Mouse (Mus musculus): ENCODE results near the gene Brd3os. TPM values are rescaled to one million over a fixed set of nuclear protein-coding genes. Genes with fewer than 3 reads are reported as not detected.

The Brd3os gene
- total RNA-seq, 2 experiments from 2014 or later, result 0.90 to 1.1 TPM

GRCm38 (mm10) chr2:27469292-27469990, 27.3 kb downstream of the Brd3os start:
- DNase-seq, result no peak

- DNase-seq, result no peak
Measured at GRCm38 (mm10) chr2:27469991-27470355, 27.8 kb downstream of the Brd3os start.

- DNase-seq, result no peak
Measured at GRCm38 (mm10) chr2:27470535-27470934, 28.4 kb downstream of the Brd3os start.

DNA sequence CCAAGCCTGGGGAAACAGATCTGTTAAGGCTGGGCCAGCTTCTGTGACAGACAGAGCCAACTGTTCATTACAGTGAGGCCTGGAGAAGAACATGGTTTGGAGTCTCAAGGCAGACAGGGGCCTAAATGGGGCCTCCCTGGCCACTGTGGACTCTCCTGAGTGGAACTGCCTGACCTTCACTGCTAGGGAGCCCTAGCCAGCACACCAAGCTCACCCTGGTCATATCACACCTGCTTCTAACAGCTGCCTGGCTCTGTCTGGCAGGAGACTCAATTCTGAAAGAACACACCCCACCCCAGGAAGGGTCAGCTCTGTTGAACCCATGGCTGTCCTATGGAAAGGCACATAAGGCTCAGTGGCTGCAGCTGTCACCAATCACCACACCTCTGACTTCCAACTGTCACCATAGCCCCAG, 29.1 kb downstream of the Brd3os start:
- no peak for DNase-seq

DNA sequence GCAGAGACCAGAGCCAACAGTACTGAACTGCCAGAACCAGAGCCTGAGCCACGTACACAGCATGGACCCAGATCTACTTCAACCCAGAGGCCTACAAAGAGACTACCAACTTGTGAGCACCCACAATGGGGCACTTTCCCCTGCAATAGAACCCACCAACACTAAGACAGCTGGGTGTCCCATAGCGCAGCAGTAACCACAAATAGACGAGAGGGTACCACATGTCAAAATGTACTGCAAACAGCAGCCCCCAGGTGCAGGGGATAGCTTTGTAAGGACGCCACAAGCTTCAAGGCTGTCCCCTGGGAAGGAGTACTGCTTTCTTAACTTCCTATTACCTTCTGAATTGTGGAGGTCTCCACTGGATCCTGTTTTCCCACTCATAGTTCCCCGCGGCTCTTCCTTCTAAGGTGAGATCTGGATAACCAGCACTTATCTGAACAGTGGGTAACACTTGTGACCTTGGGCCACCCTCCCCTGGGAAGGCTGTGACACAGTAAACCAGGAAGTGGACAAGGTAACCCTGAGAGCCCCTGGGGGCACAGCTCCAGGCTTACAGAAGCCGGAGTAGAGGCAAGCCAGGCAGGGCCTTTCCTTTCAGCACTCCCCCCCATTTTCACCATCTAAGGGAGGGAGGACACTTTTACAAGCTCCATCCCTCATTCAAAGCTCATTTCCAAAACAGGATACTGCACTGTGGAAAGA, 31.1 kb downstream of the Brd3os start:
- DNase-seq, result no peak

DNA sequence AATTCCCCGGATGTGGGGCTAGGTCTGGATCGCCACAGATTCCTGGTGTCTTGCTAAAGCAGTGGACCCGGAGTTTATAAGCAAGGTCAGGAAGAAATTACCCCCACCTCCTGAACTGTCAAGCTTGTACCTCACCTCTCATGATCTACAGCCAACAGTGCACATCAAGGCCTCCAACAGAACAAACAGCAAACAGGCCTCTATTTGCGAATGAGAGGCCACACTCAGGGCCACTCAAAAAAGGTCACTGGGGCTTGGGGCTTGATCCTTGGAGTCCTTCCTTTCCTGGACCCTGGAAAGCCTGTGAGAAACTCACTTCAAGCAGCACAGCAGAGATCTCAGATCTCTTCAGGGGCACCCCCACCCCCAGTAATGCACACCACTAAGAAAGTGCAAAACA, 31.8 kb downstream of the Brd3os start:
- DNase-seq, result no peak

DNA sequence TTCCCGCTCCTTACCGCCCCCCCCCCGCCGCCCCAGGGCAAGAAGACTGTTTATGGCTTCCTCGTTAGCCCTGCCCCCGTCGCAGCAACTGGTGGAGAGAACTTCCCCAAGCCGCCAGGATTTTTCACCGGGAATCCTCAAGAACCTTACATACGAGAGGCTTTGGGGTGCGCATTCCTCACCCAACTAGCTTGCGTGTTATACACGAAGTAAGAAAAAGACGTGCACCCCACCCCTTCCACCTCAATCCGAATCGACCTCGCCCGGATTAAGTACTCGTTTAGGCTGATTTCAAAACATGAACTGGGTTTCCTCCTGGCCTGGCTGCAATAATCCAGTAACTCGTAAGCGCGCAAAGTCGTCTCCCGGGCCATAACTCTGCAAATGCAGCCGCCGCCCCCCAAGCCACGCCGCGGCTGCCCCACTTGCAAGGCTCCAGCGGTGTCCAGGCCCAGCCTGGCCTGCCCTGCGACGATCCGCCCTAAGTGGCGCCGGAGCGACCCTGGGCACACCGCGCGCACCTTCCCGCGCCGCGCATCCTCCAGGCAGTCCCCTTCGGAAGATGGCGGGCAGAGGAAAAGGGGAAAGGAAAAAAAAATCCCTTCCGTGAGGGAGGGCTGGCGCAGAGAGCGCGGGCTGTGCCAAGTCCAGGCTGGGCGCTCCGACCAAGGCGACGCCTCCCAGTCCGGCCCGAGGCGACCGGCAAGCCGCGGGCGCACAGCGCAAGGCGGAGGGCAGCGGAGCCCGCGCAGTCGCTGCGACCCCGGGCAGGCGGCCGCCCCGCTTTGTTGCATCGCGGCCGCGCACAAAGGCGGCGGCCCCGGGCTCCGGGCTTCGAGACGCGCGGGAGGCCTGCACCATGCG, 32.7 kb downstream of the Brd3os start:
- peak; percentile 62 for DNase-seq

- DNase-seq, result peak; percentile 93
Measured at GRCm38 (mm10) chr2:27475495-27476302, 33.6 kb downstream of the Brd3os start.

- DNase-seq, result peak; percentile 42
Measured at GRCm38 (mm10) chr2:27476303-27477192, 34.4 kb downstream of the Brd3os start.

DNA sequence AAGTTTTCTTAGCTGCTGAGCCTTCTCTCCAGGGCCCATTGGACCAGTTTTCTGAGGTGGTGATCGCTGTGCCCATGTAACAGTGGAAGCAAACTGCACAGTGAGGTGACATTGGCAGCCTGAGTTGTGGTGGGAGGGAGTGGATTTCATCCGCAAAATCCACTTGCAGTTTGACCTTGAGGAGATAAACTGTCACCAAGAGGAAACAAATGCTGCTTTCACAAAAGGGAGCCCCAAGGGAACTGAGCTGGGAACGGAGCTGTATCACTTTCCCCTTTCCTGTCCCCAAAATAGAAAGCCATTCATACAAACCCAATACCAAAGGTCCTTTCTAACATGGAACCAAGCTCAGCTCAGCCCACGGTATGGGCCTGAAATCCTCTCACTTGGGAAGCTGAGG, 37.7 kb downstream of the Brd3os start:
- no peak for DNase-seq

DNA sequence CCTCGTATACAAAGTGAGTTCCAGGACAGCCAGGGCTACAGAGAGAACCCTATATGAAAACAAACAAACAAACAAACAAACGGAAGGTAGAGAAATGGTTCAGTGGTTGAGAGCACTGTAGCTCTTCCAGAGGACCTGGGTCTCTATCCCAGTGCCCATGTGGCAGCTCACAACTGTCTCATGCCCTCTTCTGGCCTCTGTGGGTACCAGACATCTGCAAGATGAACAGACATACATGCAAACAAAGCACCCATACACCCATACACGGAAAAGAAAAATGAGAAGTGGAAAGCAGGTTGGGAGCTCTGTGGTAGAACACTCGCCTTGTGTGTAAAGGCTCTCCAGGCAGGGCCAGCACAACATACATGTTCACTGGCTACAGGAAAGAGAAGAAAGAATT, 38.2 kb downstream of the Brd3os start:
- no peak for DNase-seq

GRCm38 (mm10) chr2:27482265-27482861, 40.2 kb downstream of the Brd3os start:
- DNase-seq, result no peak

DNA sequence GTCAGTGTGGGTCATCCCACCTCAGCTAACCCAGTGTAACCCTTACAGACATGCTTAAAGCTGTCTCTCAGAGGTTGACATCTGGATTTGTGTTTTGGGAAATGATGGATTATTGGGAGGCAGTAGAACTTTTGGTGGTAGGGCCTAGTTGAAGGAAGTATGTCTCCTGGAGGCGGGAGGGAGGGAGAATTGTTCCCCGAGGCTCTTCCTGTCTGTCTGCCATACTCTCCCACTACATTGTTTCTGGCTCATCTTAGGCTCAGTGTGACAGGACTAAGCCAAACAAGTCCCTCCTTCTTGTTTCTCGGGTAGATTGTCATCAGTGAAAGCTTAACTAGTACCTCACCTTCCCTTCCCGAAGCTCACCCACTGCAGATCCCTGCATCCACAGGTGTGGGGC, 44.6 kb downstream of the Brd3os start:
- DNase-seq, result no peak

DNA sequence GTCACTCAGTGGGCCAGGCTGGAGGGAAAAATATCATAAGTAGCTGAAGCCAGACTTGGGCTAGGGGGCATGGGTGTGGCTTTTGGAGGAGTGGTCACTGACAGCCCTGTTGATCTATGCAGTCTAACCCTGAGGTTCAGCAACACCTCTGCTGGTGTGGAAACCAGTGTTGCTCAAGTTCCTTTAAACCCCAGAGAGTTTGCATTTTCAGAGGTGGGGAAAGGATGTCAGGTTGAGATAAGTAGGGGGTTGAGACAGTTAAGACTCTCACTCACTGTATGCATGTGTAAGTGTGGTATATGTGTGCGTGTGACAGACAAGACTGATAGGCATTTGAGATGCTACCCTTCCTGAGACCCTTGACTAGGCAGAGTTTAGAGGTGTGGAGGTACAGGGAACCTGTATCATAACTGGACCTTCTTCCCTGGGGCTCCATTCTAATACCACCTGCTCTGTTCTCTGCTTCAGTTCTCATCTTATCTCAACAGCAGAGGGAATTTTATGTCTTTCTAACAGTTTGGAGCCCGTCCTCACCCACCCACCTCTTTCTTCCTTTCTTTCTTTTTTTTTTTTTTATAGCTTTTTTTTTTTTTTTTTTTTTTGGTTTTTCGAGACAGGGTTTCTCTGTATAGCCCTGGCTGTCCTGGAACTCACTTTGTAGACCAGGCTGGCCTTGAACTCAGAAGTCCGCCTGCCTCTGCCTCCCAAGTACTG, 45.4 kb downstream of the Brd3os start:
- no peak for DNase-seq

GRCm38 (mm10) chr2:27488362-27488761, 46.2 kb downstream of the Brd3os start:
- no peak for DNase-seq

GRCm38 (mm10) chr2:27490939-27491338, 48.8 kb downstream of the Brd3os start:
- DNase-seq, result no peak
